Mouse (Mus musculus) kidney, adult 2 months (tissue): ENCODE measurements at regions not wholly inside any gene's neighbourhood (a gene's known extent, or its start where the extent isn't known, plus 50 kb on each side); places are given as distances from the start of the nearest gene placed in this dataset.
A peak's percentile ranks its signal among the peaks of the same experiment; 100 is the strongest.

Source experiments
- DNase-seq: peaks from one replicate; pipeline ENCODE4 v3.0.0; 2021
- H3K27ac ChIP-seq: fragments of 200-500 bp; 2 replicates; pipeline ENCODE4 v1.5.1; 2012; ENCODE audit warnings: low read depth, low read length, control low read depth, inconsistent platforms; ENCODE audit not compliant: insufficient read depth
- H3K27me3 ChIP-seq: fragments of 200-500 bp; replicated peaks from 2 replicates; pipeline ENCODE4 v1.6.1; 2012; ENCODE audit warnings: mild to moderate bottlenecking, moderate library complexity, low read length, inconsistent platforms; ENCODE audit not compliant: control insufficient read depth, insufficient read depth
- H3K36me3 ChIP-seq: fragments of 200-500 bp; 2 replicates; pipeline ENCODE4 v1.6.1; 2012; ENCODE audit warnings: mild to moderate bottlenecking, moderate library complexity, low read length, inconsistent platforms; ENCODE audit not compliant: control insufficient read depth, insufficient read depth
- H3K4me1 ChIP-seq: fragments of 200-500 bp; 2 replicates; pipeline ENCODE4 v1.6.1; 2011; ENCODE audit warnings: low read length; ENCODE audit not compliant: control insufficient read depth, insufficient read depth
- H3K4me3 ChIP-seq: fragments of 200-500 bp; 2 replicates; pipeline ENCODE4 v1.5.1; 2011; ENCODE audit warnings: mild to moderate bottlenecking, low read depth, low read length, control low read depth; ENCODE audit not compliant: insufficient read depth
- CTCF ChIP-seq: fragments of 200-500 bp; conservative IDR thresholded peaks from 2 replicates; pipeline ENCODE4 v1.5.1; 2011; ENCODE audit warnings: low read depth, mild to moderate bottlenecking, control low read depth, low read length, moderate library complexity, mixed read lengths; ENCODE audit not compliant: insufficient read depth, insufficient read length
- POLR2A ChIP-seq: fragments of 200-500 bp; IDR thresholded peaks from one replicate; pipeline ENCODE4 v1.6.1; 2011; ENCODE audit warnings: low read depth, low read length, control low read depth
- WGBS: fragments of 180-500 bp; shearing (Covaris S2); methylation state at CpG from one replicate; pipeline ENCODE4 v1.1.7; 2018; 5-methylcytosine and 5-hydroxymethylcytosine counted together

DNA sequence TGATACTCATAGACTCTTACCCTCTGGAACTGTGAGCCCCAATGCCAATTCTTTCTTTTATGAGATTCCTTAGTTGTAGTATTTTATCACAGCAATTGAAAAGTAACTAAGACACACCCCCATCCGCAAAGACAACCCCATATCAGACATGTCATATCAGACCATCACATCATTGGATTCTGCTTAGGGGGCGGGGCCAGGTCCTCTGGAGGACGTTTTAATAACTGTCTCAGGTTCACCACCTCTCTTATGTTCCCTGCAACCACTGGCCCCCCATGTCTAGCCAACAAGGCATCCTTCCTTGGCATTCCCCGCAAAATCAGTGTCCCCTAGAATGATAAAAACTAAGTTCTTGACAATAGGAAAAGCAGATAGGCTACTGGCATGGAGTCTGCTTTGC, 185.9 kb upstream of the Zdhhc25 start:
- no peaks in the 10 kb centered on the region for H3K4me1 ChIP-seq
- TF ChIP-seq CTCF (no peak), POLR2A (no peak)
- no peak overlapping the region for H3K27ac ChIP-seq
- 72% methylated on average over 4 of the region's 4 CpGs for WGBS
- DNase-seq: no peak
- H3K36me3 ChIP-seq: no peaks in the 10 kb centered on the region
- H3K27me3 ChIP-seq: no peaks in the 10 kb centered on the region
- no peak overlapping the region for H3K4me3 ChIP-seq

DNA sequence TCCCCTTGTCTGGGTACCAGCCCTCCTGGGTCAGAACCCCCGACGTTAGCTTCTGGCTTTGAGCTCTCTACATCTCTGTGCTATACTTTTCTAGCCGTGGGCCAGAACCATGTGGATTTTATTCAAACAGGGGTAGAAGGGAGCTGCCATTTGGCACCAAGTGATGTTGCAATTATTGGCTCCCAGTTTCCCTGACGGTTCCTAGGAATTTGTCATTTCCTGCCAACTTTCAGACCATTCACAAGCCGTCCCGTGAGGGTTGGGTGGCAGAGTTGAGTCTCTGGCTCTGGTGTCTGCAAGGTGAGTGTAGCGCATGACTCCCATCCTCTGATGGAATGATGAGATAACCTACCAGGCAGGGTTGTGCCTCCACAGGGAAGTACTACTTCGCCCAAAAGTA, 181.2 kb upstream of the Zdhhc25 start:
- no peak for DNase-seq
- no peak for TF ChIP-seq CTCF
- TF ChIP-seq POLR2A: no peak
- H3K4me1 ChIP-seq: no peaks in the 10 kb centered on the region
- 75% methylated on average over 8 of the region's 8 CpGs for WGBS
- H3K27ac ChIP-seq: no peak overlapping the region
- no peaks in the 10 kb centered on the region for H3K27me3 ChIP-seq
- no peaks in the 10 kb centered on the region for H3K36me3 ChIP-seq
- no peak overlapping the region for H3K4me3 ChIP-seq

DNA sequence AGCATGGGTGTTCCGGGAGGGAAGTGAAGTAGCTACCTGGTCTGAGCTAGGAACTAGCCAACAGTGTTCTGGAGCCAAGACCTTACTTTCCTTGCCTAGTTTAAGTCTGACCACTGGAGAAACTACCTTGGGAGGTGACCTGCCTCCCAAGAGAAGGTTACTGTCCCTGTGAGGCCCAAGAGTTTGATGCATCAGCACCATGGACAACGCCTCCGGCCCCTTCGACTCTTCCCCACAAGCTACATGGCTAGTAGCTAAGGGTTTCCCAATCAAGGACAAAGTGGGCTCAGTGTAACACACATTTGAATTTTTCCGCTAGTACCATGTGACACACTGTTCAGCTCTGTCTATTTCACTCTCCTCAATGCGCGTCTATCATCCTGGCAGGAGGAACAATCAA, 171.7 kb upstream of the Zdhhc25 start:
- no peaks in the 10 kb centered on the region for H3K4me1 ChIP-seq
- WGBS: 67% methylated on average over 7 of the region's 7 CpGs
- DNase-seq: no peak
- no peak overlapping the region for H3K4me3 ChIP-seq
- H3K36me3 ChIP-seq: no peaks in the 10 kb centered on the region
- H3K27me3 ChIP-seq: no peaks in the 10 kb centered on the region
- no peak for TF ChIP-seq CTCF
- no peak for TF ChIP-seq POLR2A
- H3K27ac ChIP-seq: no peak overlapping the region

DNA sequence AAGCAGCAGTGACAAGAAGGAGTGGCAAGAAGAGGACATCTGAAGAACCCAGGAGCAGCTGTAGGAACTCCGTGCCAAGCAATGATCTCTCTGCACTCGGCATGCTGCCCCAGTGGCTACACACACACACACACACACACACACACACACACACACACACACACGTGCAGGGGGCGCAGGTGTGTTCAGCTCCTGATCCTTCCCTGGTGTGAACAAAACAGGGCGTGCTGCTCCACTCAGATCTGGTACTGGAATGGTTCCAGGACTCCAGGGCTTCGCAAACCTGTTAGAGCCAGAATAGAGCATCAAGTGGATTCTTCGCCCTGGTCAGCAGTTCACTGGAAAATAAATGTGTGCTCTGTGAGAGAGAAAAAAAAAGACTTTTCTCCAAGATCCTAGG, 169.2 kb upstream of the Zdhhc25 start:
- 90% methylated on average over 7 of the region's 7 CpGs for WGBS
- no peak for TF ChIP-seq POLR2A
- no peak for TF ChIP-seq CTCF
- H3K27me3 ChIP-seq: no peaks in the 10 kb centered on the region
- no peak overlapping the region for H3K4me3 ChIP-seq
- H3K4me1 ChIP-seq: no peaks in the 10 kb centered on the region
- no peak for DNase-seq
- H3K27ac ChIP-seq: no peak overlapping the region
- no peaks in the 10 kb centered on the region for H3K36me3 ChIP-seq

DNA sequence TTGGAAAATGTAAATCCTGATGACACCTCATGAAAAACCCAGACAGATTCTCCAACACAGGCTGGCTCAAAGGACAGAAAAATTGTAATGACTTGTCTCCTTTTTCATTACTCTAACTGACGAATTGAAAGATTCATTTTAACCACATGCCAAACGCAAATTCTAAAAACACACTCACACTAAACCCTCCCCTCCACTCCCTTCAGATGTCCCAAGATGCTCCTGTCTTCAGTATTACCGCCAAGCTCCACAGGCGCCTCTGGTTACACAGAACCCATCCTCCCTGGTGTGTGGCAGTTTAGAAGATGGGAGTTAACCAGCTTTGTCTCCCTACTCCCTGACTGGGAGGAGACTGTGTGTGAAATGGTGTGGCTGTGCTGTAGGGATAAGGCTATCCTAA, 151.8 kb upstream of the Zdhhc25 start:
- no peak overlapping the region for H3K4me3 ChIP-seq
- WGBS: 59% methylated on average over 4 of the region's 4 CpGs
- TF ChIP-seq POLR2A: no peak
- no peak for TF ChIP-seq CTCF

DNA sequence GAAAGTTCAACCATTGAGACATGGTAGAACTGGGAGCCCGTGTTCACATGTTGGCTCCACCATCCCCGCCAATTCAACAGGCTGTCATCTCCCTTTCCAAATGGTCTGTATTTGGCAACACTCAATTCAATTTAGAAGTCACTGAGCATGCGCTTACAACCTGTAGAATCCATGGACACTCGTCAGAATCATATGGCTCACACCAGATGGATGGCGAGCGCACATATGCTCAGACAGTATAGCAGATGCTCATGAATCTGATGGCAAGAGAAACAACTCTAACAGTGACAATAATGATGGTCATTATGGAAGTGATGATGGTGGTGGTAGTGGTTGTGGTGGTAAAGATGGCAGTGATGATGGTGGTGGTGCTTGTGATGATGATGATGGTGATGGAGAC, 148.9 kb upstream of the Zdhhc25 start:
- Histone ChIP-seq H3K36me3 (no peaks in the 10 kb centered on the region), H3K4me1 (no peaks in the 10 kb centered on the region), H3K27me3 (no peaks in the 10 kb centered on the region), H3K27ac (no peak overlapping the region), H3K4me3 (no peak overlapping the region)
- TF ChIP-seq POLR2A (no peak), CTCF (no peak)
- DNase-seq: no peak
- 92% methylated on average over 6 of the region's 6 CpGs for WGBS

More for the DNA sequence above, 151.8 kb upstream of the Zdhhc25 start:
- DNase-seq: no peak
- Histone ChIP-seq H3K27me3 (no peaks in the 10 kb centered on the region), H3K36me3 (no peaks in the 10 kb centered on the region), H3K4me1 (no peaks in the 10 kb centered on the region), H3K27ac (no peak overlapping the region)

DNA sequence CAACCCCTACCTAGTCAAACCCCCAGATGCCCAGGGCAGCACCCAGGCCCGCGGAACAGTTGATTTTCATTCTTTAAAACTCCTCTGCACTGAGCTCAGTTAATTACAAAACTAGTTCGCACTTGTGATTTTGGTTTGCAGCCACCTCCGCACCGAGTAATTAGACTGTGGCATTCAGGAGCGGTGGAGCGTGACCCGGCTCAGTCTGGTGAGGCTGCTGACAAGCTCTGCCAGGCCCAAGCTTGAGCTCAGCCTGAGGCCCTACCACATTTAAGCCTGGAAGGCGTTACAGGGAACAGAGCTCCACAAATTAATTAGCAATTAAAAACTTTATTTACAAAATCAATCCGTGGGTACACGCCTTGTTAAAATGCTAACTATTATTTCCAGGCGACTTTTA, 132.0 kb upstream of the Zdhhc25 start:
- Histone ChIP-seq H3K4me3 (no peak overlapping the region), H3K4me1 (no peaks in the 10 kb centered on the region), H3K27ac (no peak overlapping the region), H3K36me3 (no peaks in the 10 kb centered on the region), H3K27me3 (no peaks in the 10 kb centered on the region)
- TF ChIP-seq POLR2A (no peak), CTCF (no peak)
- WGBS: 17% methylated on average over 12 of the region's 12 CpGs
- peak; percentile 83 for DNase-seq

DNA sequence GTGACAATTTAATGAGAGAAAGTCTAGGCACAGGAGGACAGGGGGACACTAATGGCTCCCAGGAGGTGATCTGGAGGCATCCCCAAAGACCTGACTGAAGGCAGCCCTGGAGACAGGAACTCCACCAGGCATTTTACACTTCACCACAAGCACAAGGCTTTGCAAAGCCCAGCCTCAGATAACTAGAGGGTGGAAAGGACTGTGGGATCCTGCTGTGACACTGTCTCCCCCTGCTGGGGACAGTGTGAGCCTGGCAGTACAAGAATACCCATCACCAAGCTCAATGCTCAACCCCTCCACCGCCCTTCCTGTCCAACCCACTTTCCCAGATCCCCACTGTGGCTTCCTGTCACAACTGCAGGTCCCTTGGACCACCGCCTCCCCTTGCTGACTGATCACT, 131.3 kb upstream of the Zdhhc25 start:
- 56% methylated on average over 2 of the region's 2 CpGs for WGBS
- Histone ChIP-seq H3K36me3 (no peaks in the 10 kb centered on the region), H3K4me1 (no peaks in the 10 kb centered on the region), H3K4me3 (no peak overlapping the region), H3K27me3 (no peaks in the 10 kb centered on the region), H3K27ac (no peak overlapping the region)
- peak; percentile 44 for DNase-seq
- TF ChIP-seq POLR2A: no peak
- TF ChIP-seq CTCF: peak; percentile 66
